Mouse (Mus musculus) CH12.LX (cell line): Measurements from ENCODE around the gene Tmem37. TPM values are rescaled to one million over a fixed set of nuclear protein-coding genes. Genes with fewer than 3 reads are reported as not detected.

Source experiments
- DNase-seq: peaks from one replicate; pipeline ENCODE4 v3.0.0-alpha.2; 2013; ENCODE audit errors: extremely low read depth
- H3K27ac ChIP-seq: 2 replicates; pipeline ENCODE4 v1.5.1; 2012; ENCODE audit warnings: low read depth, mild to moderate bottlenecking, control low read depth, moderate library complexity; ENCODE audit not compliant: insufficient read depth
- H3K27me3 ChIP-seq: replicated peaks from 2 replicates; pipeline ENCODE3; 2012; ENCODE audit warnings: inconsistent platforms
- H3K36me3 ChIP-seq, 2 experiments: replicated peaks in 1 of 2; 2 replicates each; pipeline versions ENCODE3 to v1.6.1; 2012; ENCODE audit warnings: inconsistent platforms in 1 of 2, low read length in 1 of 2, mild to moderate bottlenecking in 1 of 2, mixed read lengths in 1 of 2, moderate library complexity in 1 of 2; ENCODE audit not compliant: control insufficient read depth in 1 of 2, insufficient read depth in 1 of 2
- H3K4me1 ChIP-seq, 2 experiments: 2 replicates each; pipeline ENCODE4 v1.6.1; 2012; ENCODE audit warnings: inconsistent platforms in 1 of 2, moderate library complexity in 1 of 2; ENCODE audit not compliant: insufficient read depth in 2 of 2, control insufficient read depth in 1 of 2
- H3K4me2 ChIP-seq: 2 replicates; pipeline ENCODE4 v1.6.1; 2012; ENCODE audit warnings: low read depth, mild to moderate bottlenecking, control low read depth; ENCODE audit not compliant: poor library complexity, insufficient read depth, severe bottlenecking
- H3K4me3 ChIP-seq, 3 experiments: fragments of 150-350 bp in 1 of 3; sonication (generic) in 1 of 3; replicated peaks in 1 of 3; 2 replicates each; pipeline versions ENCODE3 to v1.5.1; 2011 to 2012; ENCODE audit warnings: low read depth in 2 of 3, low read length in 2 of 3, mild to moderate bottlenecking in 2 of 3, moderate library complexity in 2 of 3, control low read depth in 1 of 3, improper control_type of control experiment in 1 of 3, inconsistent platforms in 1 of 3, mixed read lengths in 1 of 3; ENCODE audit not compliant: poor library complexity in 1 of 3
- H3K79me2 ChIP-seq: replicated peaks from 2 replicates; pipeline ENCODE4 v1.6.1; 2012; ENCODE audit warnings: mild to moderate bottlenecking, moderate library complexity; ENCODE audit not compliant: control insufficient read depth, poor library complexity, insufficient read depth, severe bottlenecking; ENCODE audit errors: extremely low read depth
- H3K9ac ChIP-seq: 2 replicates; pipeline ENCODE4 v1.6.1; 2012; ENCODE audit warnings: low read depth, mild to moderate bottlenecking, control low read depth, moderate library complexity; ENCODE audit not compliant: insufficient read depth
- H3K9me3 ChIP-seq: replicated peaks from 2 replicates; pipeline ENCODE3; 2012; ENCODE audit warnings: low read length, inconsistent platforms, mixed read lengths
- CTCF ChIP-seq, 2 experiments: IDR thresholded peaks in 1 of 2; conservative IDR thresholded peaks in 1 of 2; 2 replicates each; pipeline ENCODE4 v1.5.1; 2011 to 2012; ENCODE audit warnings: low read depth in 2 of 2, low read length in 2 of 2, improper control_type of control experiment in 1 of 2, inconsistent platforms in 1 of 2, mild to moderate bottlenecking in 1 of 2, moderate library complexity in 1 of 2
- ETS1 ChIP-seq: conservative IDR thresholded peaks from 2 replicates; pipeline ENCODE4 v1.6.1; 2012; ENCODE audit warnings: low read depth, mild to moderate bottlenecking, inconsistent platforms, low read length, improper control_type of control experiment, moderate library complexity
- GABPA ChIP-seq: IDR thresholded peaks from 2 replicates; pipeline ENCODE4 v1.6.1; 2012; ENCODE audit warnings: low read depth, low read length, improper control_type of control experiment, inconsistent platforms; ENCODE audit not compliant: insufficient replicate concordance
- HCFC1 ChIP-seq: IDR thresholded peaks from 2 replicates; pipeline ENCODE4 v1.6.1; 2012; ENCODE audit warnings: low read depth, mild to moderate bottlenecking, inconsistent platforms, low read length, improper control_type of control experiment
- JUND ChIP-seq: conservative IDR thresholded peaks from 2 replicates; pipeline ENCODE4 v1.6.1; 2011; ENCODE audit warnings: low read depth, low read length, improper control_type of control experiment
- MAFK ChIP-seq: IDR thresholded peaks from 2 replicates; pipeline ENCODE4 v1.6.1; 2011; ENCODE audit warnings: low read length, improper control_type of control experiment; ENCODE audit not compliant: insufficient replicate concordance
- MAX ChIP-seq: IDR thresholded peaks from 2 replicates; pipeline ENCODE4 v1.6.1; 2011; ENCODE audit warnings: low read length, improper control_type of control experiment
- MAZ ChIP-seq: IDR thresholded peaks from 2 replicates; pipeline ENCODE4 v1.6.1; 2012; ENCODE audit warnings: low read depth, mild to moderate bottlenecking, inconsistent platforms, low read length, improper control_type of control experiment, moderate library complexity
- MEF2A ChIP-seq: IDR thresholded peaks from 2 replicates; pipeline ENCODE4 v1.6.1; 2014; ENCODE audit warnings: low read depth, mild to moderate bottlenecking, inconsistent platforms, low read length, improper control_type of control experiment, borderline replicate concordance
- SIN3A ChIP-seq: IDR thresholded peaks from 2 replicates; pipeline ENCODE4 v1.6.1; 2012; ENCODE audit warnings: low read length, improper control_type of control experiment, inconsistent platforms
- SMC3 ChIP-seq: IDR thresholded peaks from 2 replicates; pipeline ENCODE4 v1.6.1; 2011; ENCODE audit warnings: low read depth, low read length, improper control_type of control experiment
- USF2 ChIP-seq: conservative IDR thresholded peaks from 2 replicates; pipeline ENCODE4 v1.6.1; 2011; ENCODE audit warnings: low read depth, low read length, improper control_type of control experiment
- ZNF384 ChIP-seq: IDR thresholded peaks from 2 replicates; pipeline ENCODE4 v1.6.1; 2012; ENCODE audit warnings: low read depth, low read length, improper control_type of control experiment, inconsistent platforms
- dilution Hi-C: fragments of 300-500 bp; cut with MboI; formaldehyde crosslinking; loops from 2 replicates; pipeline ENCODE4 v1.14.3; 2020; ENCODE audit warnings: low sequenced_read_pairs; ENCODE audit not compliant: extremely low pct_unique_long_range_greater_than_20kb, extremely low pct_ligation_motif_present
- in situ Hi-C: fragments of 300-500 bp; cut with MboI; formaldehyde crosslinking; loops from 3 replicates; pipeline ENCODE4 v1.14.3; 2019; ENCODE audit warnings: low sequenced_read_pairs, low pct_ligation_motif_present, low pct_unique_long_range_greater_than_20kb, mixed read lengths
- polyA plus RNA-seq: library from polyadenylated mRNA; unstranded; fragments of >175 nt; gene quantifications from 2 replicates; pipeline ENCODE4 v1.2.1, GENCODE M21; 2012; ENCODE audit warnings: low read depth; ENCODE audit not compliant: insufficient read length
- total RNA-seq, 2 experiments: library from RNA; depleted of rRNA; stranded (reverse); fragments of 300-350 nt in 1 of 2; fragments of >200 nt in 1 of 2; gene quantifications; 2 replicates each; pipeline ENCODE4 v1.2.3; 2012 to 2014

Tmem37 gene
- total and polyA plus RNA-seq, 3 experiments = not detected

DNA sequence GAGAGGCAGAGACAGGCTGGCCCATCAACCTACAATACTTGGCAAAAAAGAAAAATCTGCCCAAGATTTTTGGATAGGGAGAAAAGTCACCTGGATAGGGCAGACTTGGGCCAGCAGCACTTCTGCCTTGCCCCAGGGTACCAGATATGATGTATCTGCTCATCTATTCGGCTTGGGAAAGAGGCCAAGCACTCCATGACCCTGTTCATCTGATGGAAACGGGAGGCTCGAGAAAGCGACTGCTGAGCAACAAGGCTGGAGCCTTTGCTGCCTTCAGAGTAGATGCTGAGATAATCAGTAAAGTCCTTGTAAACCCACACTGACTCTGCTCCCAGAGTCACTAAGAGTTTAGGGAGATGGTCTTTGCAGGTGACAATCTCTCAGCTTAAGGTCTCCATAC lies 45.5 kb upstream of the Tmem37 start:
- no peak for DNase-seq
- Histone ChIP-seq H3K27ac (no peak overlapping the region), H3K79me2 (peaks cover 5% of the 10 kb centered on the region; the same call in 1 of the 2 replicates), H3K4me2 (peak overlapping the region; percentile 11; the same call in 1 of the 2 replicates), H3K9me3 (peaks cover 18% of the 10 kb centered on the region), H3K36me3 (peaks cover 27 to 54% of the 10 kb centered on the region in 2 experiments), H3K27me3 (no peaks in the 10 kb centered on the region), H3K9ac (no peak overlapping the region), H3K4me3 (peak overlapping the region in 1 of 3 experiments; percentile 79), H3K4me1 (peaks cover 14 to 37% of the 10 kb centered on the region in 2 experiments)
- in situ Hi-C loops = no loop called here
- TF ChIP-seq MAFK = no peak
- TF ChIP-seq ETS1 = no peak
- no peak for TF ChIP-seq MAZ
- no peak for TF ChIP-seq SMC3
- TF ChIP-seq USF2 = no peak
- no peak for TF ChIP-seq GABPA
- TF ChIP-seq ZNF384 = no peak
- TF ChIP-seq MEF2A = no peak
- dilution Hi-C loops = no loop called here

DNA sequence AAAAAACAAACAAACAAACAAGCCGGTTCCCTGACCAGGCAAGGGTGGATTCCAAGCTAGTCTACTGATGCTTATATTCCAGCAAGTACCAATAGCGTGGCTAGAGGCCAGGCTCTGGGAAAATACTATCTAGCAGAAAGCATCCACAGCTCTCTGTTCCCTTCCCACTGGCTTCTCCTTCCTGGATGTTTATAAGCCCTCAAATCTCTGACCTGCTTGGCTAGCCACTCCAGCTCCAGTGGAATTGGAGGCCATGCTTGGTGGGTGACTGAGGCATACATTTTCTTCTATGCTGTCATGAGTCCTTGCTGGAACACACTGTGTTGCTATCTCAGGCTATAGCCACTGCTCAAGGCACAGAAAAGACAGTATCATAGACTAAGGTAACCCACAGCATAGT lies 45.0 kb upstream of the Tmem37 start:
- no peak overlapping the region for H3K4me2 ChIP-seq
- peaks cover 30 to 59% of the 10 kb centered on the region in 2 experiments for H3K36me3 ChIP-seq
- H3K9ac ChIP-seq = no peak overlapping the region
- no peak overlapping the region for H3K4me3 ChIP-seq
- H3K27ac ChIP-seq = no peak overlapping the region
- dilution Hi-C loops = no loop called here
- TF ChIP-seq JUND (no peak), CTCF (conservative IDR thresholded peaks at IDR 0.05 in 1 of 2, IDR thresholded peaks at IDR 0.05 in 1 of 2; ENCODE audit: low read depth in 2 of 2, low read length in 2 of 2) (no peak), ZNF384 (no peak), GABPA (no peak), MAFK (no peak), MAX (no peak), HCFC1 (no peak), MAZ (no peak), SIN3A (no peak), SMC3 (no peak)
- TF ChIP-seq, all 38 proteins: peak for 0
- no peaks in the 10 kb centered on the region for H3K27me3 ChIP-seq
- peaks cover 14 to 37% of the 10 kb centered on the region in 2 experiments for H3K4me1 ChIP-seq
- DNase-seq = no peak
- in situ Hi-C loops = no loop called here
- peaks cover 5% of the 10 kb centered on the region; the same call in 1 of the 2 replicates for H3K79me2 ChIP-seq
- H3K9me3 ChIP-seq = peaks cover 22% of the 10 kb centered on the region
